7 mouse cellular contexts compared by ENCODE assay signal in genomic region chr2:3570186-3570585, GRCm38 (mm10). TPM values are rescaled to one million over a fixed set of nuclear protein-coding genes. Genes with fewer than 3 reads are reported as not detected.
DNase-seq lines count a peak whose midpoint lies in the region; ATAC-seq lines count a peak whose summit lies in the region.

Gene Fam107b, plus strand, starts transcription at chr2:3570488.

- DNase-seq in lung, postnatal 14 days: no peak
- no peak for DNase-seq in hindbrain, embryonic 14.5 days (ENCODE audit: low spot score)
- DNase-seq in left cerebral cortex, postnatal 36 days (ENCODE audit: low spot score in 2 of 2): no peak
- DNase-seq in frontal cortex, postnatal 36 days (ENCODE audit: low spot score in 2 of 2): no peak

- no peaks in the 10 kb centered on the region for H3K27me3 ChIP-seq in lung, embryonic 16.5 days (ENCODE audit: control insufficient read depth, insufficient read depth, low read depth, low read length)
- no peaks in the 10 kb centered on the region for H3K27me3 ChIP-seq in embryonic facial prominence, embryonic 13.5 days
- no peaks in the 10 kb centered on the region for H3K27me3 ChIP-seq in hindbrain, embryonic 14.5 days (ENCODE audit: control insufficient read depth, insufficient read depth, low read length)

- WGBS in lung, embryonic 16.5 days: 63% methylated on average over 12 of the region's 12 CpGs
- WGBS in embryonic facial prominence, embryonic 13.5 days: 51% methylated on average over 12 of the region's 12 CpGs
- 76% methylated on average over 12 of the region's 12 CpGs for WGBS in hindbrain, embryonic 14.5 days

- ATAC-seq in lung, embryonic 16.5 days (ENCODE audit: low read depth): no peak
- ATAC-seq in embryonic facial prominence, embryonic 13.5 days (ENCODE audit: insufficient number of reproducible peaks, insufficient read depth, low FRiP score, low TSS enrichment, low read depth): no peak
- ATAC-seq in hindbrain, embryonic 14.5 days (ENCODE audit: low FRiP score): no peak
- no peak for ATAC-seq in megakaryocyte-erythroid progenitor cell, adult 5-6 weeks (replicated peaks; ENCODE audit: low FRiP score, low TSS enrichment, poor library complexity, severe bottlenecking)

- H3K9ac ChIP-seq in lung, embryonic 16.5 days (ENCODE audit: low read length): no peak within 1 kb of the TSS
- H3K9ac ChIP-seq in embryonic facial prominence, embryonic 13.5 days: no peak within 1 kb of the TSS
- no peak within 1 kb of the TSS for H3K9ac ChIP-seq in hindbrain, embryonic 14.5 days

- no peaks in the 10 kb centered on the region for H3K9me3 ChIP-seq in lung, embryonic 16.5 days (ENCODE audit: control insufficient read depth, low read length)
- H3K9me3 ChIP-seq in embryonic facial prominence, embryonic 13.5 days: no peaks in the 10 kb centered on the region
- H3K9me3 ChIP-seq in hindbrain, embryonic 14.5 days (ENCODE audit: control insufficient read depth, low read length): no peaks in the 10 kb centered on the region

- no peaks in the 10 kb centered on the region for H3K36me3 ChIP-seq in lung, embryonic 16.5 days (ENCODE audit: control insufficient read depth, insufficient read depth, low read length)
- H3K36me3 ChIP-seq in embryonic facial prominence, embryonic 13.5 days: no peaks in the 10 kb centered on the region
- no peaks in the 10 kb centered on the region for H3K36me3 ChIP-seq in hindbrain, embryonic 14.5 days (replicated peaks; ENCODE audit: control insufficient read depth, insufficient read depth)

- no peak within 1 kb of the TSS for H3K4me3 ChIP-seq in lung, embryonic 16.5 days (ENCODE audit: low read length)
- H3K4me3 ChIP-seq in embryonic facial prominence, embryonic 13.5 days: no peak within 1 kb of the TSS
- no peak within 1 kb of the TSS for H3K4me3 ChIP-seq in hindbrain, embryonic 14.5 days (replicated peaks; ENCODE audit: low read length)

- no peak within 1 kb of the TSS for H3K27ac ChIP-seq in lung, embryonic 16.5 days (ENCODE audit: low read length)
- no peak within 1 kb of the TSS for H3K27ac ChIP-seq in embryonic facial prominence, embryonic 13.5 days
- no peak within 1 kb of the TSS for H3K27ac ChIP-seq in hindbrain, embryonic 14.5 days

- intact Hi-C loops in left cerebral cortex, postnatal 36 days (cut with DNase I): no loop called here

- H3K4me2 ChIP-seq in lung, embryonic 16.5 days (ENCODE audit: low read depth, low read length): no peak within 1 kb of the TSS
- H3K4me2 ChIP-seq in embryonic facial prominence, embryonic 13.5 days: no peak within 1 kb of the TSS
- no peak within 1 kb of the TSS for H3K4me2 ChIP-seq in hindbrain, embryonic 14.5 days (replicated peaks)

- no peaks in the 10 kb centered on the region for H3K4me1 ChIP-seq in lung, embryonic 16.5 days (replicated peaks; ENCODE audit: control insufficient read depth, insufficient read depth, low read length)
- peaks cover 3% of the 10 kb centered on the region; the same call in 1 of the 2 replicates for H3K4me1 ChIP-seq in embryonic facial prominence, embryonic 13.5 days
- H3K4me1 ChIP-seq in hindbrain, embryonic 14.5 days (replicated peaks; ENCODE audit: control insufficient read depth, insufficient read depth, low read length): no peaks in the 10 kb centered on the region

RNA-seq across cellular contexts. Expression of gene Fam107b, which starts in this region (rescaled TPM):
- 29.7 and 33.3 TPM in 2 replicates for polyA plus RNA-seq in lung, embryonic 16.5 days (2015; fragmentation: Nextera tagmentation; extraction: Ambion mirVana)
- polyA plus RNA-seq in embryonic facial prominence, embryonic 13.5 days (2015; fragmentation: Nextera tagmentation; extraction: Ambion mirVana): 37.3 and 37.6 TPM in 2 replicates
- 38.7 and 39.9 TPM in 2 replicates for polyA plus RNA-seq in hindbrain, embryonic 14.5 days (2014; fragmentation: Nextera tagmentation; extraction: Ambion mirVana)
- 49.8 and 51.1 TPM in 2 replicates for total RNA-seq in megakaryocyte-erythroid progenitor cell, adult 5-6 weeks (2014; fragmentation: Nextera tagmentation)
- 98.2 and 314 TPM in 2 replicates for total RNA-seq in megakaryocyte-erythroid progenitor cell, adult 5-6 weeks (2017)
- total RNA-seq in left cerebral cortex, postnatal 36 days (2021): 10 to 100 TPM in 1 of 2 experiments, 1 to 10 TPM in 1; 6.4 to 11.9 TPM
